Mouse (Mus musculus) olfactory bulb, adult 2 months (tissue): Measurements from ENCODE around the gene Rgl2. TPM values are rescaled to one million over a fixed set of nuclear protein-coding genes. Genes with fewer than 3 reads are reported as not detected.
"Not testable (repeated sequence)": the region's sequence is repeated elsewhere in the genome, so short reads cannot be mapped to it uniquely, and the experiment has no call there.

Experiments used
- H3K27ac ChIP-seq: fragments of 200-500 bp; 2 replicates; pipeline ENCODE4 v1.5.1; 2012; ENCODE audit warnings: low read depth, low read length; ENCODE audit not compliant: insufficient read depth
- H3K4me1 ChIP-seq: fragments of 200-500 bp; 2 replicates; pipeline ENCODE4 v1.6.1; 2012; ENCODE audit warnings: low read length; ENCODE audit not compliant: control insufficient read depth, insufficient read depth
- H3K4me3 ChIP-seq: fragments of 200-500 bp; 2 replicates; pipeline ENCODE4 v1.5.1; 2012; ENCODE audit warnings: mild to moderate bottlenecking, low read depth, low read length, moderate library complexity; ENCODE audit not compliant: insufficient read depth
- CTCF ChIP-seq: fragments of 200-500 bp; IDR thresholded peaks from 2 replicates; pipeline ENCODE4 v1.5.1; 2012; ENCODE audit warnings: low read depth, mild to moderate bottlenecking, low read length, moderate library complexity; ENCODE audit not compliant: insufficient read depth
- POLR2A ChIP-seq: fragments of 200-500 bp; IDR thresholded peaks from 2 replicates; pipeline ENCODE4 v1.6.1; 2012; ENCODE audit warnings: mild to moderate bottlenecking, low read depth, low read length, moderate library complexity; ENCODE audit not compliant: insufficient read depth
- WGBS: fragments of 180-500 bp; shearing (Covaris S2); methylation state at CpG from one replicate; pipeline ENCODE4 v1.1.7; 2018; 5-methylcytosine and 5-hydroxymethylcytosine counted together
- polyA plus RNA-seq: library from polyadenylated mRNA; stranded (reverse); fragments of >200 nt; gene quantifications from 2 replicates; pipeline ENCODE4 v1.2.4, GENCODE M21; 2012; ENCODE audit warnings: low replicate concordance; ENCODE audit not compliant: missing spikeins, insufficient read depth, insufficient read length

Rgl2 gene
- polyA plus RNA-seq, 1 experiment, result 671 TPM

DNA sequence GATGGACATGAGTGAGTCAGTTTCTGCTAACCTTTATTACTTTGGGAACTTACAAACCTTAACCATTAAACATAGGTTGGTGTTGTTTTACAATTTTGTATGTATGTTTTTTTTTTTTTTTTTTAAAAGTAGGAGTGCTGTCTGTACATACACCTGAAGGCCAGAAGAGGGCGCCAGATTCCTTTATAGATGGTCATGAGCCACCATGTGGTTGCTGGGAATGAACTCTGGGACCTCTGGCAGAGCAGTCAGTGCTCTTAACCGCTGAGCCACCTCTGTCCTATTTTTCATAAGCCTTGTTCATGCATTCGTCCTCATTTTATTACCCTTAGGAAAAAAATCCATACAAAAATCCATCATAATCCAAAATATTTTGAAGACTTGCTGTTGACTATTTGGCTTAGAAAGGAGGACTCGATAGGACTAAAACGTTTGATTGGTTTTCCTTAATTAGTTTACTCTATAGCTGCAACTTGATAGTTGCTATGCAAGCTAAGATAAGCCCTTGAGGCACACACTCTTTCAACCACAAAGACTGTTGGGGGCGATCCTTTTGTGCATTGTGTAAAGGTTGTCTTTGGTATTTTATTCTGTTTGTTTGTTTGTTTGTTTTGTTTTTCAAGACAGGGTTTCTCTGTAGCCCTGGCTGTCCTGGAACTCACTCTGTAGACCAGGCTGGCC lies 32.1 kb upstream of the Rgl2 start:
- Histone ChIP-seq H3K4me3 (no peak overlapping the region), H3K4me1 (no peaks in the 10 kb centered on the region), H3K27ac (no peak overlapping the region)
- TF ChIP-seq CTCF (no peak), POLR2A (no peak)
- WGBS, result 45% methylated on average over 6 of the region's 6 CpGs

GRCm38 (mm10) chr17:33898193-33898592 lies 31.1 kb upstream of the Rgl2 start:
- not testable (repeated sequence) for H3K4me1 ChIP-seq, H3K4me3 ChIP-seq, H3K27ac ChIP-seq
- 80% methylated on average over 4 of the region's 4 CpGs for WGBS

GRCm38 (mm10) chr17:33899642-33900041 lies 29.7 kb upstream of the Rgl2 start:
- Histone ChIP-seq H3K27ac (no peak overlapping the region), H3K4me1 (no peaks in the 10 kb centered on the region), H3K4me3 (no peak overlapping the region)
- TF ChIP-seq CTCF, result no peak
- TF ChIP-seq POLR2A, result no peak
- 83% methylated on average over 4 of the region's 4 CpGs for WGBS

GRCm38 (mm10) chr17:33900281-33900988 lies 28.9 kb upstream of the Rgl2 start:
- WGBS, result 80% methylated on average over 7 of the region's 7 CpGs
- Histone ChIP-seq H3K27ac (no peak overlapping the region), H3K4me3 (no peak overlapping the region), H3K4me1 (no peaks in the 10 kb centered on the region)
- TF ChIP-seq POLR2A, result no peak
- TF ChIP-seq CTCF, result no peak

DNA sequence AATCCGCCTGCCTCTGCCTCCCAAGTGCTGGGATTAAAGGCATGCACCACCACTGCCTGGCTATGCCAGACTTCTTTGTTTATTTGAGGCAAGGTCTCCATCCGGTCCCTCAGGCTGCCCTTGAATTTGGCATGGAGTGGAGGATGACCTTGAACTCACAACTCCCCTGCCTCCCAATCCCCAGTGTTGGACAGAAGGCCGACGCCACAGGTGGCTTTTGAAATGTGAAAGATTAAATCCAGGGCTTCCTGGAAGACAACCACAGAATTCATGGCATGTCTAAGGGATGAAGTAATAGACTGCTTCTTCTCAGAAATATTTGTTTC lies 28.4 kb upstream of the Rgl2 start:
- TF ChIP-seq POLR2A (no peak), CTCF (no peak)
- no peak overlapping the region for H3K27ac ChIP-seq
- no peak overlapping the region for H3K4me3 ChIP-seq
- no peaks in the 10 kb centered on the region for H3K4me1 ChIP-seq
- WGBS, result 88% methylated on average over 4 of the region's 4 CpGs

- TF ChIP-seq CTCF, result no peak
- no peak for TF ChIP-seq POLR2A
- Histone ChIP-seq H3K27ac (no peak overlapping the region), H3K4me3 (no peak overlapping the region), H3K4me1 (no peaks in the 10 kb centered on the region)
- WGBS, result 73% methylated on average over 4 of the region's 4 CpGs
Measured at GRCm38 (mm10) chr17:33901653-33902052, 27.7 kb upstream of the Rgl2 start.

GRCm38 (mm10) chr17:33902079-33902478 lies 27.3 kb upstream of the Rgl2 start:
- no peak for TF ChIP-seq POLR2A
- 69% methylated on average over 4 of the region's 4 CpGs for WGBS
- no peak overlapping the region for H3K4me3 ChIP-seq

GRCm38 (mm10) chr17:33902491-33902890 lies 26.9 kb upstream of the Rgl2 start:
- 75% methylated on average over 7 of the region's 7 CpGs for WGBS
- TF ChIP-seq POLR2A (no peak), CTCF (no peak)
- no peaks in the 10 kb centered on the region for H3K4me1 ChIP-seq
- no peak overlapping the region for H3K27ac ChIP-seq
- no peak overlapping the region for H3K4me3 ChIP-seq

More at GRCm38 (mm10) chr17:33902079-33902478, 27.3 kb upstream of the Rgl2 start:
- Histone ChIP-seq H3K4me1 (no peaks in the 10 kb centered on the region), H3K27ac (no peak overlapping the region)

GRCm38 (mm10) chr17:33903911-33904651 lies 25.3 kb upstream of the Rgl2 start:
- not testable (repeated sequence) for H3K27ac ChIP-seq, H3K4me3 ChIP-seq, H3K4me1 ChIP-seq
- 65% methylated on average over 6 of the region's 6 CpGs for WGBS

- 32% methylated on average over 4 of the region's 4 CpGs for WGBS
- H3K27ac ChIP-seq, H3K4me1 ChIP-seq, H3K4me3 ChIP-seq: not testable (repeated sequence)
Measured at GRCm38 (mm10) chr17:33904835-33905234, 24.5 kb upstream of the Rgl2 start, which contains the start of gene Platr17. Platr17 (plus strand) TSS chr17:33905135.
